9 mouse cellular contexts compared by ENCODE assay signal in the genomic region with DNA sequence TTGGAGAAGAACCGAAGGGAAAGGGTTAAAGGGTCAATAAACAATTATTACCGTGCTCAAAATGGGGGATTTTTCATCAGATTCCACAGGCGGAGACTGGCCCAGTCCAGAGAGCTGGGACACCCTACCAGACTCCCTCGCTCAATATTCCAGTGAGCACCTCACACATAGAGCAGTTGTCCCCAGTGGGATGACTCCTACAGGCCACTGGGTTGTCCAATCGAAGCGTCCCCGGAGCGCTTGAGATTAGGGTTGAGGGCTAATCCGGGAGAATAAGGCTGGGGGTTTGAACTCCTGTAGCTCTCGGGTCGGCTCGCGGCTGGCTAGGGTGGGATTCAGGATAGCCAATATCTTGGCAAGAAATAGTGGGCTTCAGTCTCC. TPM values are rescaled to one million over a fixed set of nuclear protein-coding genes. Genes with fewer than 3 reads are reported as not detected.
DNase-seq lines count a peak whose midpoint lies in the region; ATAC-seq and TF ChIP-seq lines count a peak whose summit lies in the region.
"Had no signal": no experiment of that assay in that cellular context is flagged by ENCODE, and none has a peak within 500 bp of the region (broad histone marks: within the 10 kb centered on the region; RNA-seq: fewer than 3 reads in every experiment).

No protein-coding gene starts in this region.

- TF ChIP-seq CTCF in layer of hippocampus, adult 2 months (conservative IDR thresholded peaks at IDR 0.05): no peak

- H3K9me3 ChIP-seq in embryonic facial prominence, embryonic 15.5 days (replicated peaks): no peaks in the 10 kb centered on the region
- H3K9me3 ChIP-seq in intestine, embryonic 16.5 days (ENCODE audit: control insufficient read depth, low read length): no peaks in the 10 kb centered on the region
- no peaks in the 10 kb centered on the region for H3K9me3 ChIP-seq in neural tube, embryonic 12.5 days

- peak overlapping the region; percentile 77 for H3K4me2 ChIP-seq in embryonic facial prominence, embryonic 15.5 days (replicated peaks)
- peak overlapping the region; percentile 90 for H3K4me2 ChIP-seq in intestine, embryonic 16.5 days (ENCODE audit: low read depth, low read length)
- H3K4me2 ChIP-seq in neural tube, embryonic 12.5 days (replicated peaks): peak overlapping the region; percentile 68

- H3K36me3 ChIP-seq in embryonic facial prominence, embryonic 15.5 days: no peaks in the 10 kb centered on the region
- H3K36me3 ChIP-seq in intestine, embryonic 16.5 days (ENCODE audit: control insufficient read depth, insufficient read depth, low read length): no peaks in the 10 kb centered on the region
- H3K36me3 ChIP-seq in neural tube, embryonic 12.5 days: no peaks in the 10 kb centered on the region

- H3K27ac ChIP-seq in layer of hippocampus, adult 2 months: no peak overlapping the region
- no peak overlapping the region for H3K27ac ChIP-seq in embryonic facial prominence, embryonic 15.5 days (replicated peaks)
- H3K27ac ChIP-seq in intestine, embryonic 16.5 days (ENCODE audit: low read length): no peak overlapping the region
- no peak overlapping the region for H3K27ac ChIP-seq in neural tube, embryonic 12.5 days

- H3K4me3 ChIP-seq in layer of hippocampus, adult 2 months: peak overlapping the region; percentile 35; the same call in 1 of the 2 replicates
- H3K4me3 ChIP-seq in embryonic facial prominence, embryonic 15.5 days (replicated peaks): peak overlapping the region; percentile 45
- peak overlapping the region; percentile 51 for H3K4me3 ChIP-seq in intestine, embryonic 16.5 days (ENCODE audit: low read length)
- H3K4me3 ChIP-seq in neural tube, embryonic 12.5 days: peak overlapping the region; percentile 49

- ATAC-seq in embryonic facial prominence, embryonic 15.5 days (ENCODE audit: insufficient number of reproducible peaks, low FRiP score, low TSS enrichment, low read depth): no peak
- ATAC-seq in intestine, embryonic 16.5 days: peak; percentile 29
- ATAC-seq in neural tube, embryonic 12.5 days (ENCODE audit: low FRiP score, low read depth): peak; percentile 19; the same call in 1 of the 2 replicates

- no peak overlapping the region for H3K9ac ChIP-seq in embryonic facial prominence, embryonic 15.5 days
- no peak overlapping the region for H3K9ac ChIP-seq in intestine, embryonic 16.5 days (ENCODE audit: low read depth, low read length)
- no peak overlapping the region for H3K9ac ChIP-seq in neural tube, embryonic 12.5 days

- H3K27me3 ChIP-seq in embryonic facial prominence, embryonic 15.5 days: peaks cover 88% of the 10 kb centered on the region
- H3K27me3 ChIP-seq in intestine, embryonic 16.5 days (replicated peaks; ENCODE audit: control insufficient read depth, insufficient read depth, low read length): peaks cover 70% of the 10 kb centered on the region
- H3K27me3 ChIP-seq in neural tube, embryonic 12.5 days (replicated peaks): peaks cover 76% of the 10 kb centered on the region

- no peak for DNase-seq in layer of hippocampus, adult 2 months (ENCODE audit: low spot score in 2 of 2)
- DNase-seq in layer of hippocampus, postnatal 14 days (ENCODE audit: low spot score in 2 of 2): no peak
- no peak for DNase-seq in cerebellum, postnatal 4 days (ENCODE audit: low spot score in 2 of 2)
- DNase-seq in left cerebral cortex, adult 18-20 months (ENCODE audit: low spot score in 2 of 2): no peak
- DNase-seq in natural killer cell, adult 2 months (ENCODE audit: low spot score in 2 of 2): no peak

- 2% methylated on average over 13 of the region's 13 CpGs for WGBS in embryonic facial prominence, embryonic 15.5 days
- WGBS in intestine, embryonic 16.5 days: under 1% methylated on average over 13 of the region's 13 CpGs
- WGBS in neural tube, embryonic 12.5 days: under 1% methylated on average over 13 of the region's 13 CpGs

- H3K4me1 ChIP-seq in embryonic facial prominence, embryonic 15.5 days: peaks cover 24% of the 10 kb centered on the region
- peaks cover 24% of the 10 kb centered on the region for H3K4me1 ChIP-seq in intestine, embryonic 16.5 days (ENCODE audit: control insufficient read depth, insufficient read depth, low read length)
- peaks cover 24% of the 10 kb centered on the region for H3K4me1 ChIP-seq in neural tube, embryonic 12.5 days

RNA-seq across cellular contexts. Expression of a gene that starts 0.3 kb away (rescaled TPM):
- total RNA-seq in layer of hippocampus, adult 2 months (2021): 1 to 10 TPM in 1 of 2 experiments, under 1 TPM in 1; 0.69 to 1.2 TPM
- total RNA-seq in layer of hippocampus, postnatal 14 days (2021): 1 to 10 TPM; 1.1 to 1.4 TPM
- polyA plus RNA-seq in embryonic facial prominence, embryonic 15.5 days (2015; fragmentation: Nextera tagmentation; extraction: Ambion mirVana): 3.0 and 3.1 TPM in 2 replicates
- polyA plus RNA-seq in intestine, embryonic 16.5 days (2015; fragmentation: Nextera tagmentation; extraction: Ambion mirVana): 0.02 TPM in 1 of 2 replicates, not detected in the other
- 4.9 and 5.7 TPM in 2 replicates for polyA plus RNA-seq in neural tube, embryonic 12.5 days (2016; fragmentation: Nextera tagmentation; extraction: Ambion mirVana)
- 1 to 10 TPM; 1.6 to 2.0 TPM for total RNA-seq in left cerebral cortex, adult 18-20 months (2021)
- polyA plus RNA-seq: large intestine, adult 2 months had no signal

RNA-seq across cellular contexts. Expression of a gene that starts 36.9 kb away (rescaled TPM):
- 100 to 1,000 TPM; 198 TPM for total RNA-seq in layer of hippocampus, adult 2 months (2021)
- 100 to 1,000 TPM; 209 to 232 TPM for total RNA-seq in layer of hippocampus, postnatal 14 days (2021)
- 628 and 630 TPM in 2 replicates for polyA plus RNA-seq in embryonic facial prominence, embryonic 15.5 days (2015; fragmentation: Nextera tagmentation; extraction: Ambion mirVana)
- polyA plus RNA-seq in intestine, embryonic 16.5 days (2015; fragmentation: Nextera tagmentation; extraction: Ambion mirVana): 549 and 610 TPM in 2 replicates
- polyA plus RNA-seq in neural tube, embryonic 12.5 days (2016; fragmentation: Nextera tagmentation; extraction: Ambion mirVana): 648 and 669 TPM in 2 replicates
- 100 to 1,000 TPM; 171 to 175 TPM for total RNA-seq in left cerebral cortex, adult 18-20 months (2021)
